Mouse (Mus musculus) liver, embryonic 13.5 days (tissue): ENCODE measurements around the gene Ankrd54. TPM values are rescaled to one million over a fixed set of nuclear protein-coding genes. Genes with fewer than 3 reads are reported as not detected.

ENCODE experiments used
- ATAC-seq: fragments of 200-750 bp; cut with Nextera tagmentation; 2 replicates; pipeline ENCODE4 v1.8.0; 2017; ENCODE audit warnings: low read depth, mild to moderate bottlenecking, moderate number of reproducible peaks, moderate library complexity
- DNase-seq: peaks from one replicate; pipeline ENCODE4 v3.0.0; 2022
- H3K27ac ChIP-seq: fragments of 300-500 bp; sonication (generic); 2 replicates; pipeline ENCODE4 v1.5.1; 2015; ENCODE audit warnings: moderate library complexity, mild to moderate bottlenecking, inconsistent platforms
- H3K27me3 ChIP-seq: fragments of 300-500 bp; sonication (generic); 2 replicates; pipeline ENCODE4 v1.6.1; 2015; ENCODE audit warnings: mild to moderate bottlenecking, inconsistent platforms
- H3K36me3 ChIP-seq: fragments of 300-500 bp; sonication (generic); 2 replicates; pipeline ENCODE4 v1.6.1; 2015; ENCODE audit warnings: mild to moderate bottlenecking, inconsistent platforms
- H3K4me1 ChIP-seq: fragments of 300-500 bp; sonication (generic); replicated peaks from 2 replicates; pipeline ENCODE4 v1.6.1; 2015; ENCODE audit warnings: inconsistent platforms
- H3K4me2 ChIP-seq: fragments of 300-500 bp; sonication (generic); 2 replicates; pipeline ENCODE4 v1.6.1; 2015; ENCODE audit warnings: inconsistent platforms, mild to moderate bottlenecking, moderate library complexity
- H3K4me3 ChIP-seq: fragments of 300-500 bp; sonication (generic); replicated peaks from 2 replicates; pipeline ENCODE4 v1.5.1; 2015; ENCODE audit warnings: mild to moderate bottlenecking, inconsistent platforms
- H3K9ac ChIP-seq: fragments of 300-500 bp; sonication (generic); 2 replicates; pipeline ENCODE4 v1.6.1; 2015; ENCODE audit warnings: mild to moderate bottlenecking, inconsistent platforms
- H3K9me3 ChIP-seq: fragments of 300-500 bp; sonication (generic); replicated peaks from 2 replicates; pipeline ENCODE4 v1.6.1; 2016; ENCODE audit warnings: inconsistent platforms
- WGBS: fragments of 180-500 bp; shearing (Covaris S2); methylation state at CpG from one replicate; pipeline ENCODE4 v1.1.7; 2015; ENCODE audit not compliant: insufficient replicate concordance; 5-methylcytosine and 5-hydroxymethylcytosine counted together
- polyA plus RNA-seq: library from polyadenylated mRNA; unstranded; fragments of >200 nt; fragmentation: Nextera tagmentation; extraction: Ambion mirVana; gene quantifications from 2 replicates; pipeline ENCODE4 v1.2.1, GENCODE M21; 2015

Gene Ankrd54
- polyA plus RNA-seq, 1 experiment from 2014 or later, result 47.9 TPM

DNA sequence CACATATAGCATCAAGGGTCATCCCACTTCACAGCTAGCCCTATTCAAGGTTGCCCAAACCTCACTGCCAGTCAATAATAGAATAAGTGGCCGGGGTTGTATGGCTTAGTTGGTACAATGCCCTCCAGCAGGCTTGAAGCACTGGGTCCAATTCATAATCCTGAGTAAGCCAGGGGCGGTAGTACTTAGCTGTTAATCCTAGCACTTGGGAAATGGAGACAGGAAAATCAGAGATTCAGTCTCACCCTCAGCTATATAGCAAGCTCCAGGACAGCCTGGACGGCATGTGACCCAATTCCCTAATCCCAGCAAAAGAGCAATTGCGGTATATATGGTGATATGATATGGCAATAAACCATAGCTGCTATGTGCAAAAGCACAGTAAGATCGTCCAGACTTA, 55.6 kb downstream of the Ankrd54 start:
- peaks cover 1% of the 10 kb centered on the region for H3K4me1 ChIP-seq
- H3K4me2 ChIP-seq, result no peak overlapping the region
- H3K9me3 ChIP-seq, result no peaks in the 10 kb centered on the region
- H3K36me3 ChIP-seq, result peaks cover 48% of the 10 kb centered on the region
- WGBS, result 74% methylated on average over 5 of the region's 5 CpGs
- no peak overlapping the region for H3K27ac ChIP-seq
- no peak overlapping the region for H3K9ac ChIP-seq
- H3K4me3 ChIP-seq, result no peak overlapping the region
- DNase-seq (no peak), ATAC-seq (no peak)
- no peaks in the 10 kb centered on the region for H3K27me3 ChIP-seq

- H3K27ac ChIP-seq, result no peak overlapping the region
- H3K36me3 ChIP-seq, result peaks cover 53% of the 10 kb centered on the region
Observed at GRCm38 (mm10) chr15:79006638-79007037, 56.1 kb downstream of the Ankrd54 start.

GRCm38 (mm10) chr15:79005581-79005980, 57.1 kb downstream of the Ankrd54 start:
- no peak for ATAC-seq
- whole genome bisulfite sequencing, result 81% methylated on average over 9 of the region's 9 CpGs
- no peak overlapping the region for H3K4me3 ChIP-seq

More at GRCm38 (mm10) chr15:79006638-79007037, 56.1 kb downstream of the Ankrd54 start:
- Histone ChIP-seq H3K4me3 (no peak overlapping the region), H3K4me2 (no peak overlapping the region), H3K27me3 (no peaks in the 10 kb centered on the region), H3K9ac (no peak overlapping the region), H3K4me1 (peaks cover 6% of the 10 kb centered on the region), H3K9me3 (no peaks in the 10 kb centered on the region)
- no peak for DNase-seq
- no peak for ATAC-seq
- WGBS, result 67% methylated on average over 3 of the region's 3 CpGs

More at GRCm38 (mm10) chr15:79005581-79005980, 57.1 kb downstream of the Ankrd54 start:
- Histone ChIP-seq H3K27ac (no peak overlapping the region), H3K9me3 (no peaks in the 10 kb centered on the region), H3K4me2 (no peak overlapping the region), H3K9ac (no peak overlapping the region), H3K27me3 (no peaks in the 10 kb centered on the region), H3K36me3 (peaks cover 59% of the 10 kb centered on the region), H3K4me1 (peaks cover 6% of the 10 kb centered on the region)
- DNase-seq, result no peak

Other genes with a start within 250 kb of the Ankrd54 start
- 9.5 and 10.8 TPM in 2 replicates for gene Cdc42ep1, start 220.3 kb downstream of the Ankrd54 start, polyA plus RNA-seq
- 10.0 and 13.7 TPM in 2 replicates for gene Lgals2, start 207.4 kb downstream of the Ankrd54 start, polyA plus RNA-seq
- 20.7 and 23.7 TPM in 2 replicates for gene Gga1, start 185.7 kb downstream of the Ankrd54 start, polyA plus RNA-seq
- 0.15 and 0.16 TPM in 2 replicates for gene Gm49510, start 163.2 kb downstream of the Ankrd54 start, polyA plus RNA-seq
- 17.7 and 22.2 TPM in 2 replicates for gene Sh3bp1, start 163.1 kb downstream of the Ankrd54 start, polyA plus RNA-seq
- gene Pdxp, start 149.0 kb downstream of the Ankrd54 start, polyA plus RNA-seq, result 6.9 and 7.4 TPM in 2 replicates
- gene Lgals1, start 136.2 kb downstream of the Ankrd54 start, polyA plus RNA-seq, result 683 and 710 TPM in 2 replicates
- 45.6 and 48.9 TPM in 2 replicates for gene Nol12, start 128.0 kb downstream of the Ankrd54 start, polyA plus RNA-seq
- gene Triobp, start 115.2 kb downstream of the Ankrd54 start, polyA plus RNA-seq, result 12.9 and 18.8 TPM in 2 replicates
- 85.3 and 101 TPM in 2 replicates for gene H1f0, start 34.4 kb downstream of the Ankrd54 start, polyA plus RNA-seq
- 0.13 and 0.20 TPM in 2 replicates for gene Galr3, start 21.0 kb downstream of the Ankrd54 start, polyA plus RNA-seq
- gene Eif3l, start 12.3 kb upstream of the Ankrd54 start, polyA plus RNA-seq, result 171 and 185 TPM in 2 replicates
- 1.0 and 1.2 TPM in 2 replicates for gene Micall1, start 46.0 kb upstream of the Ankrd54 start, polyA plus RNA-seq
- gene Polr2f, start 78.1 kb upstream of the Ankrd54 start, polyA plus RNA-seq, result 233 and 235 TPM in 2 replicates
- 0.61 and 0.74 TPM in 2 replicates for gene 1700088E04Rik, start 78.4 kb upstream of the Ankrd54 start, polyA plus RNA-seq
- gene Sox10, start 102.3 kb upstream of the Ankrd54 start, polyA plus RNA-seq, result 0.06 and 0.10 TPM in 2 replicates
- 10.5 and 10.6 TPM in 2 replicates for gene Pick1, start 166.3 kb upstream of the Ankrd54 start, polyA plus RNA-seq
- not detected in 2 replicates for gene Gm49486, start 166.5 kb upstream of the Ankrd54 start, polyA plus RNA-seq
- not detected in 2 replicates for gene Slc16a8, start 191.9 kb upstream of the Ankrd54 start, polyA plus RNA-seq
- gene Baiap2l2, start 222.6 kb upstream of the Ankrd54 start, polyA plus RNA-seq, result 1.8 and 2.3 TPM in 2 replicates